Mouse (Mus musculus) heart, adult 2 months (tissue): Measurements from ENCODE around the gene 1600012H06Rik. TPM values are rescaled to one million over a fixed set of nuclear protein-coding genes. Genes with fewer than 3 reads are reported as not detected.
"Not testable (repeated sequence)": the region's sequence is repeated elsewhere in the genome, so short reads cannot be mapped to it uniquely, and the experiment has no call there.

Experiments
- DNase-seq, 2 experiments: peaks; one replicate each; pipeline ENCODE4 v3.0.0; 2021
- H3K27ac ChIP-seq: fragments of 200-600 bp; 2 replicates; pipeline ENCODE4 v1.8.1; 2022
- H3K27me3 ChIP-seq: fragments of 200-500 bp; 2 replicates; pipeline ENCODE4 v1.6.1; 2012; ENCODE audit warnings: mild to moderate bottlenecking, low read length, inconsistent platforms, mixed read lengths; ENCODE audit not compliant: control insufficient read depth, insufficient read depth
- H3K36me3 ChIP-seq: fragments of 200-500 bp; 2 replicates; pipeline ENCODE4 v1.6.1; 2012; ENCODE audit warnings: low read length, inconsistent platforms; ENCODE audit not compliant: control insufficient read depth, insufficient read depth
- H3K4me1 ChIP-seq: fragments of 200-500 bp; 2 replicates; pipeline ENCODE4 v1.6.1; 2011; ENCODE audit warnings: low read length; ENCODE audit not compliant: control insufficient read depth, insufficient read depth
- H3K4me3 ChIP-seq: fragments of 200-600 bp; 2 replicates; pipeline ENCODE4 v1.8.1; 2022
- H3K79me2 ChIP-seq: fragments of 200-500 bp; replicated peaks from 2 replicates; pipeline ENCODE4 v1.6.1; 2012; ENCODE audit warnings: mild to moderate bottlenecking, inconsistent platforms, low read length, moderate library complexity, mixed read lengths; ENCODE audit not compliant: control insufficient read depth, insufficient read depth
- H3K9ac ChIP-seq: fragments of 200-500 bp; 2 replicates; pipeline ENCODE4 v1.6.1; 2012; ENCODE audit warnings: low read depth, mild to moderate bottlenecking, control low read depth, inconsistent platforms, low read length, mixed read lengths
- CTCF ChIP-seq: fragments of 200-600 bp; IDR thresholded peaks from 2 replicates; pipeline ENCODE4 v1.8.1; 2022; ENCODE audit warnings: antibody characterized with exemption, mild to moderate bottlenecking, moderate library complexity
- EP300 ChIP-seq: fragments of 200-500 bp; IDR thresholded peaks from 2 replicates; pipeline ENCODE4 v1.6.1; 2011; ENCODE audit warnings: low read depth, low read length, control low read depth; ENCODE audit not compliant: insufficient read depth
- POLR2A ChIP-seq: fragments of 200-500 bp; IDR thresholded peaks from 2 replicates; pipeline ENCODE4 v1.6.1; 2011; ENCODE audit warnings: mild to moderate bottlenecking, low read depth, low read length, control low read depth; ENCODE audit not compliant: insufficient read depth
- WGBS: fragments of 180-500 bp; shearing (Covaris S2); methylation state at CpG from one replicate; pipeline ENCODE4 v1.1.7; 2018; 5-methylcytosine and 5-hydroxymethylcytosine counted together
- intact Hi-C: fragments of 180-260 bp; cut with DNase I; formaldehyde crosslinking; loops from one replicate; pipeline ENCODE4 v1.15.1; 2025
- polyA plus RNA-seq: library from polyadenylated mRNA; depleted of rRNA; stranded (reverse); fragments of >200 nt; gene quantifications from 2 replicates; pipeline ENCODE4 v1.2.3, GENCODE M21; 2012
- total RNA-seq, 2 experiments: library from RNA; stranded (reverse); gene quantifications; 2 replicates each; pipeline ENCODE4 v1.2.3; 2021

The 1600012H06Rik gene
- total and polyA plus RNA-seq, 3 experiments: 8.8 to 12.2 (median 10.0) TPM

DNA sequence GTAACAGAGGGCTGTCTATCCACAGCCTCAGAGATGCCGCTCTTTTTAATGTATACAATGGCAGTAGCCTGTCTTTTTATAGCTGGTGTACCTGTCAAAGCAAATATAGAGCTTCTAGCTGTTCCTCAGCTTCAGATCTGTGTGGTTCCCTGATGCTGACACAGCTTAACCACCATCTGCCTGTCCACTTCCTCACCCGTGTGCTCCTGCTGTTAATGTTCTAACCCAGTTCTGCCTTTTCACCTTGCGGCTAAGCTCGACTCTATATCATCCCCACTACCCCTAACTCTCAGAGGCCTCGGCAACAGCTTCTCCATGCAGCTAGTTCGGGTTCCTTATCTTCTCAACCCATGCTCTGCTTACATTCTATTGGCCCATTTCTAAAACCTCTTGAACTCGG, 12.3 kb upstream of the 1600012H06Rik start:
- Histone ChIP-seq H3K9ac (no peak overlapping the region), H3K36me3 (no peaks in the 10 kb centered on the region), H3K27ac (no peak overlapping the region), H3K4me1 (no peaks in the 10 kb centered on the region), H3K4me3 (no peak overlapping the region), H3K79me2 (no peaks in the 10 kb centered on the region), H3K27me3 (no peaks in the 10 kb centered on the region)
- DNase-seq: no peak
- WGBS: 64% methylated on average over 7 of the region's 7 CpGs
- TF ChIP-seq POLR2A (no peak), EP300 (no peak), CTCF (no peak)
- intact Hi-C loops: no loop called here

DNA sequence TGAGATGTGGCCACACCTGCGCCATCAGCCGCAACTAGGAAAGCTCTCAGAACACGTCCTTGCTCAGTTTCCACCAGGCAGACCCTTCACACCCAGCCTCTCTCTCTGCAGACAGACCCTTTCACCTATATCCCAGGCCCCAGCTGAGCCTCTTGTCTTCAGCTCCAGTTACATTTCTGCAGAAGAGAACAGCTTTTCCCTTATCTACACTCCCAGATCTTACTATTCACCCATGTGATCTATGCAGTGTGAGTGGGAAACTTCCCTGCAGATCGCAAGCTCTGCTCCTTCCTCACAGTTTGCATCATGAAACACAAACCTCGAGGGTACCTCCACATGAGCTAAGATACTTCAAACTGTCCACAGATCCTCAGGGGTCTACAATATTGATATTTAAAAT, 11.5 kb upstream of the 1600012H06Rik start:
- Histone ChIP-seq H3K36me3 (no peaks in the 10 kb centered on the region), H3K27ac (no peak overlapping the region), H3K27me3 (no peaks in the 10 kb centered on the region), H3K9ac (no peak overlapping the region), H3K79me2 (no peaks in the 10 kb centered on the region), H3K4me3 (no peak overlapping the region), H3K4me1 (peaks cover 1% of the 10 kb centered on the region; the same call in 1 of the 2 replicates)
- intact Hi-C loops: no loop called here
- WGBS: 80% methylated on average over 5 of the region's 5 CpGs
- TF ChIP-seq CTCF (no peak), POLR2A (no peak), EP300 (no peak)
- DNase-seq: no peak

DNA sequence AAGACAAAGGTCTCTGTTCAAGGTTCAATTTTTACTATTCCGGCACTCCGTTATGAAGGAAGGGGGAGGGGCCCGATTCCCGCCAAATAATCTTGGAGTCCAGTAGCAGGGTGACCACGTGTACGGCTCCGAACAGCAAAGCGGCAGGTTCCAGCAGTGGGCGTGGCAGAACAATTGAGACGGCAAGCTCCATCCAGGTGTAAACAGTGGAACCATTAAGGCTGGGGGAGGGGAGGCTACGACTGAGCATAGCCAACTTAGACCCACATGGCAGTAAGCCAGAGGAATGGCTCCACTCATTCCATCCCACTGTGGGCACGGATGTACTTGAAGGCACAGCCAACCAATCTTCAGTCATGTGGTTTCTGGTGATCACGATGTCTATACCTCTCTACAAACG, 7.7 kb upstream of the 1600012H06Rik start:
- DNase-seq, intact Hi-C loops, H3K4me3 ChIP-seq, H3K36me3 ChIP-seq, H3K27me3 ChIP-seq, H3K9ac ChIP-seq, H3K79me2 ChIP-seq, H3K27ac ChIP-seq, H3K4me1 ChIP-seq: not testable (repeated sequence)
- WGBS: 81% methylated on average over 14 of the region's 14 CpGs

DNA sequence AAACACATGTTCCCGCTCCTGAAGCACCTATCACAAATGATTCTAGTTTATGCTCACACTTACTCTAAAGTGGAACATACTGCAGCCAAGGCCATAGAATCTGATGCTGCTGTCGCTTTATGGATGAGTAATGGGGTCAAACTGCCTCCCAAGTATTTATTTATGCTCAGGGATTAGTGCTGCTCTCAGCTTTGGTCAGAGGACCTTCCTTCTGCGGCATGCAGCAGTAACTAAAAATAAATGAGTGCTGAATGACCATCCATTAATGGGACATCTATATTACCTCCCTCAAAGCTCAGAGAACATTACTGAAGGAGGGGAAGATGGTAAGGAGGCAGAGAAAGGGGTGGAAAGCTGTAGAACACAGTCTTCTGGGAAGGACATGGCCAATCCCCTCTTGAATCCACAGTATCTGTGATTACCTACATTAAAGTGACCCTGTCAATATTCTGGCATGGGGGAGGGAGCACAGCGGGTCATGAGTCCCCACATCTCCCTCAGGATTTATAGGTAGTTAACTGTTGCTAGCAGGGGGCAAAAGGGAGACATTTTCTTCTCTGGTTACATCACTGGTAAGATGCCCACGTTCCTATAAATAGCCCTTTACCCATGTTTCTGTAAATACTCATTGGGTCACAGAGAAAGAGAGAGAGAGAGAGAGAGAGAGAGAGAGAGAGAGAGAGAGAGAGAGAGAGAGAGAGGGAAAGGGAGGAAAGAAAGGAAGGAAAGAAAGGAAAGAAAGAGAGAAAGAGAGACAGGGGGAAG, 7.0 kb upstream of the 1600012H06Rik start:
- DNase-seq: no peak
- TF ChIP-seq POLR2A: no peak
- no peak for TF ChIP-seq CTCF
- TF ChIP-seq EP300: no peak
- intact Hi-C loops: no loop called here
- Histone ChIP-seq H3K9ac (no peak overlapping the region), H3K4me3 (no peak overlapping the region), H3K79me2 (no peaks in the 10 kb centered on the region), H3K4me1 (peaks cover 1% of the 10 kb centered on the region; the same call in 1 of the 2 replicates), H3K27ac (no peak overlapping the region), H3K27me3 (no peaks in the 10 kb centered on the region), H3K36me3 (no peaks in the 10 kb centered on the region)
- WGBS: 61% methylated on average over 5 of the region's 5 CpGs

DNA sequence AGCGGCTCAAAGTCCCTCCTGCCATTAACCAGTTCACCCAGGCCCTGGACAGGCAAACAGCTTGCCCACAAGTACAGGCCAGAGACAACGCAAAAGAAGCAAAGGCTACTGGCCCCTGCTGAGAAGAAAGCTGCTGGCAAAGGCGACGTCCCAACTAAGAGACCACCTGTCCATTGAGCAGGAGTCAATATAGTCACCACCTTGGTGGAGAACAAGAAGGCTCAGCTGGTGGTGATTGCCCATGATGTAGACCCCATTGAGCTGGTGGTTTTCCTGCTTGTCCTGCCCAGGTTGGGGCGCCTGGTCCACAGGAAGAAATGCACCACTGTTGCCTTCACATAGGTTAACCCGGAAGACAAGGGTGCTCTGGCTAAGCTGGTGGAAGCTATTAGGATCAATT, 803 bp upstream of the 1600012H06Rik start:
- H3K27ac ChIP-seq, H3K4me3 ChIP-seq, H3K9ac ChIP-seq, H3K79me2 ChIP-seq, H3K4me1 ChIP-seq, H3K27me3 ChIP-seq: not testable (repeated sequence)
- DNase-seq: peak in 1 of 2 experiments; percentile 7
- intact Hi-C loops: loop anchor here (10.0 kb wide), 3 partner anchors 623 to 883 kb away; partner anchors contain the start of genes Chd1 and Prdm9
- H3K36me3 ChIP-seq: peaks cover 13% of the 10 kb centered on the region
- WGBS: 69% methylated on average over 6 of the region's 6 CpGs

DNA sequence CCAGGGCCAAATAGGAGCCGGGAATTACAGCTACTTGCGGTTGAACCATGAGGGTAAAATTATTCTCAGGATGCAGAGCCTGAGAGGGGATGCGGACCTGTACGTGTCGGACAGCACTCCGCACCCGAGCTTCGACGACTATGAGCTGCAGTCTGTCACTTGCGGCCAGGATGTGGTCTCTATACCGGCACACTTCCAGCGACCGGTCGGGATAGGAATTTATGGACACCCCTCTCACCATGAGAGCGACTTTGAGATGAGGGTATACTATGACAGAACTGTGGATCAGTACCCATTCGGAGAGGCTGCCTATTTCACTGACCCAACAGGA, 710 bp downstream of the 1600012H06Rik start:
- H3K36me3 ChIP-seq: peaks cover 13% of the 10 kb centered on the region
- TF ChIP-seq CTCF: no peak
- no peak for TF ChIP-seq POLR2A
- no peak for DNase-seq
- H3K27ac ChIP-seq: peak overlapping the region; percentile 82
- H3K4me1 ChIP-seq: peaks cover 4% of the 10 kb centered on the region
- peak overlapping the region; percentile 85 for H3K9ac ChIP-seq
- intact Hi-C loops: loop anchor here (10.0 kb wide), 3 partner anchors 621 to 881 kb away; partner anchors contain the start of genes Chd1 and Prdm9
- no peaks in the 10 kb centered on the region for H3K27me3 ChIP-seq
- peaks cover 2% of the 10 kb centered on the region for H3K79me2 ChIP-seq
- WGBS: 9% methylated on average over 16 of the region's 16 CpGs
- peak overlapping the region; percentile 90 for H3K4me3 ChIP-seq
